Mouse (Mus musculus): ENCODE measurements at regions not wholly inside any gene's neighbourhood (a gene's known extent, or its start where the extent isn't known, plus 50 kb on each side); places are given as distances from the start of the nearest gene placed in this dataset.

DNA sequence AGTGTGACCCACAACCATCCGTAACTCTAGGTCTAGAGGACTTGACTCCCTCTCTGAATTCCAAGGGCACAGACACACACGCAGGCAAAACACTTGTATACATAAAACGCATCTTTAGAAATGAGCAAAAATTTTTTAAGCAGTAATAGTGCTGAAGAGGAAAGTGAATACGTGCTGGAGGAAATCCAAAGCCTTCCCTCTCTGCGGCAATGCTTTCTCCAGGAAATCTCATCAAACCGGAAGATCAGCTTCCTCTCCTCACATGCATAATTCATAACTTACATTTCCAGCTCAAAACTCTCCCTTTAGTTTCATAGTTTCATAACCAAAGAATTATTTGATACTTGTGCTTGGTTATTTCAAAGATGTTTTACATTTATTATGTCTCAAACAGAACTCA, 209.3 kb upstream of the Cited2 start:
- no peak for DNase-seq (ENCODE audit: low read depth, low spot score)

DNA sequence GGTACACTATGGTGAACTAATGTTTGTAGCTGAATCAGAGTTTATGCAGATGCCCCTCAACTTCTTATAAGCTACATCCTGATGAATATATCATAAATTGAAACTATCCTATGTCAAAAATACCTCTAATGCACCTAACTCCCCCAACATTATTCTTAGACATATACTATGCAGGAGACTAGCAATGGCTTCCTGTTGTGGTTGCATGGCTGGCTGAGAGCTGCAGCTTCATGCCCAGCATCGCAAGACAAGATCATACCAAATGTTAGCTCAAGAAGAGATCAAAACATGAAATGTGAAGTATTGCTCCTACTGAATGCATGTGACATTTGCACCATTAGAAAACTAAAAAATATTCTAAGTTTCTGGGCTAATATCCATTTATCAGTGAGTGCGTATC, 206.9 kb upstream of the Cited2 start:
- DNase-seq (ENCODE audit: low read depth, low spot score), result no peak

DNA sequence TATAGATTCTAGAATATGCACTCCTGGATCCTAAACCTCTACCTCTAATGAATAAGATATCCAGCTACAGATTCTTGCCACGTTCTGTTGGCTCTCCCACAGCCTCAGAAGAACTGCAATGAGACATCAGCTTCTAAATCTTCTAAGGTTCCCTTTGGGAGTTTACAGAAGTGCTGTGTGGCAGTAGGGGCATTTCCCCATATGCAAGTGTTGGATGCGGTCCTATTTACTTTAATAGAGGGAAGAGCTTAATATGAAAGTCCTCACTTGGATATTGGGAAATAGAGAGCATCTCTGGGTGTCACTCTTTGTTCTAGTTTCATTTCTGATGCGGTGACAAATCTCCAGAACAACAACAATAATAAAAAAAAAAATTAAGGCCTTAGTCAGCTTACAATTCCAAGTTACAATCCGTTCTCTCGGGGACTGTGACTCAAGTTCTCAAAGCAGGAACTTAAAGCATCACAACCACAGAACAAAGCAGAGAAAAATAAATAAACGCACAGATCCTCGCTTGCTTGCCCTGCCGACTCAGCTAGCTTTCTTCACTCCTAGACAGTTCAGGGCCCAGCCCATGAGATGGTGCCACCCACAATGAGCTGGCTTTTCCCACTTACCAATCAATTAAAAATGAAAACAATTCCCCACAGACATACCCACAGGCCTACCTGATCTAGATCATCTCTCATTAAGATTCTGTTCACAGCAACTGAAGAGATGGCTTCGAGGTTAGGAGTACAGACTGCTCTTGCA, 204.4 kb upstream of the Cited2 start:
- no peak for DNase-seq (ENCODE audit: low read depth, low spot score)

DNA sequence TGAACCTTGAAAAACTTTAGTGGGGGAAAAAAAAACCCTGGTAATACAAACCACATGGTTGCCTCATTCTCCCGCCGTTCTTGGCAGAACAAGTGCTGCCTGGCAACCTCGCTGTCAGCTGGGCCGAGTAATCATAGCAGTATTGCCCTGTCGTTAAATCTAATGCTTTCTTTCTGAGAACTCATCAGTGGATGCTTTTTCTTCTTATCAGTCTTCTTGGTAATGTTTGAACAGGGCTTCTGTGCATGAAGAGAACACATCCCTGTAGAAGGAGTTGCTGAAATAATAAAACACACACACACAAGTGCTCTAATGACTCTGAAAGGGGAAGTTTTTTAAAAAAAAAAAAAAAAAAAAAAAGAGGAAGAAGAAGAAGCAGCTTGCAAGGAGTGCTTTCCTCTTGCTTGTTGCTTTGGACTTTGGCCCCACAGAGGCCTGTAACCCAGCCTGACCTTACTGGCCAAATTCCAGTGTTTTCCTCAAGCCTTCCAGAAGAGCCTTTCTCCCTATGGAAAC, 200.9 kb upstream of the Cited2 start:
- peak; percentile 39 for DNase-seq (ENCODE audit: low read depth, low spot score)

DNA sequence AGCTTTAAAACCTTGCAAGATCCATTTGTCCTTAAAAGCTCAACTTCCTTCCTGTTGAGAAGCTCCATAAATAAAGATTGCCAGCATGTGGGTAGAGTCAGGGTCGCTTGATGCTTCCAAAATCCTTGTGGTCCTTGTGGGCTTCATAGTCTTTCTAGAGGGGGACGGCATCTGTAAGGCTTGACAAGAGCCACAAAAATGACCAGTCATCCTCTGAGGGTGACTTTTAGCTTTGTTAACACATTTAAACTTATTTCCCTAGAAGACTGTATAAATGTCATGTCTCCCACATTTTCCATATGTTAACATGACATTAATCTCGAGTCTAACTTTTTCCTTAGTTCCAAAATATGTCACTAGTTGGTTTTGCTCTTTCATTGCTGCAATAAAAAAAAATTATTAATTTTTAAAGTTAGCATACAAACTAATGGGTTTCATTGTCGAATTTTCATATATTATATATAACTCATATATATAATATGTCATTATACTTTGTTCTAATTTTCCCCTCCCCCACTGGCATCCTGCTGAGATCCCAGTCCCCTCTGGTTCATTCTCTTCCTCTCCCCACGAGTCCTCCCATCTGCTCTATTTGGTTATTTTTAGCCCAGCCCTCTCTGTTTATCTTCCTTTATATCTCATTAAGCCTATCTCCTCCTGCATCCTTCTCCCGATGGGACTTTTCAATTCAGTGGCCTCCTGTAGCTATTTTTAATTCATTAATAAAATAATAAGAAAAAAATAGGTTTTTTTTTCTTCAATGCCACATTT, 199.3 kb upstream of the Cited2 start:
- no peak for DNase-seq (ENCODE audit: low read depth, low spot score)

DNA sequence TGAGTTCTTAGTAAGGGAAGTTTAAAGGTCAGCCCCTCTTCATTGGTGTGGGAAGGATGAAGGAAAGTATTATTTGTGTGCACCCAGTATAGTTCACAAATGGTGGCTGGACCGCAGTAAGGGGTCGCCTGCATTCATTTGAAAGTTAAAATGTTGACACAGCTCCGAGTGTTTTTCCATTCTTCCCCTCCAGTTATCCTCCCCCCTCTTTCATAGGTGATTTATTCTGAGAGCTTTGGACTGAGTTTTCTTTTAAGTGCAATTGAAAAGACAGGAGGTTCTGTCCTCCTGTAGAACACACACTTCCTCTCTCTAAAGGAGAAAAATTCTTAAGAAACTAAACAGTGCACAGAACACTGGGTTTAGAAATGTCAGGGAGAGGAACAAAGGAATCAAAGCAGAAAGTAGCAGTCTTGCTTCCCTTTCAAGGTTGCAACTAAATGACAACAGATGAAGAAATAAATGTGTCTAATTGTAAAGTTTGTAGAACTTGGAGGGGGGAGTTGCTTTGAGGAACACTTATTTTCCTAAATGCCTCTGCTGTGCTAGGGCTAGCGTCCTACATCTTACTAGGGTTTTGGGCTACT, 195.8 kb upstream of the Cited2 start:
- DNase-seq (ENCODE audit: low read depth, low spot score), result no peak

DNA sequence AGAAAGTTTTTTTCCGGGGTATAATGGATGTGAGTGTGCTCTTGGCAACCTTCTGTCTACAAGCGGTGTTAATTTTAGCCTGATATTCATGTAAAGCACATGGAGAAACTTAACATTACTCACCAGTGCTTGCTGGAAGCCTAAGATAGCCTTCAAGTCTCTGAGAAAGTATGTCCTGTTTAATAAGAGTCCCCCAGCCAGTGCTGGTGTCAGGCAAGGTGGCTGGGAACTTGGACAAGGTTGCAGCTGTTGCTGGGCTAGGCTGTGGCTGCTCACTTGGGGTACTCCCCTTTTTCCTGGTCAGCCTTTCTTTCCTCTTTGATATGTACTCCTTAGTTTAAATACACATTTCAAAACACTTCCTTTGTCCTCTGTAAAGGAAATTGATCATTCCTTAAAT, 194.9 kb upstream of the Cited2 start:
- DNase-seq (ENCODE audit: low read depth, low spot score), result no peak

DNA sequence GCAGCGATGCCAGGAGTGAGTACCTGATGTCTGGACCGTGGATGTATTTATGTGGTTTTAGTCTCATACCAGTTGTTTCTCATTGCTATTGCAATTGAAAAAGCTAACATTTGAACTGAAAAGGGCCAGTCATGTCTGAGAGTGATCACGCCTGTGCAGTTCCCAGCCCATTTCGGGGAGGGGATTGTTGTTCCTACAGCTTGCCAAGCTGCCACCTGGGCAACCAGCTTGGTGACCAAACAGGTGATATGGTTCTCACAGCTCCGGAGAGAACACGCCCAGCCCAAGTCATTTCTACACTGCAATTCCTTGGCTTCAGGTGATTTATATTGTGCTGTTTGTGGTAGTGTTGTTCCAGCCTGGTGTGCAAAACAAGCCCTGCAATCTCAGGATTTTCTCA, 194.2 kb upstream of the Cited2 start:
- DNase-seq (ENCODE audit: low read depth, low spot score), result no peak

DNA sequence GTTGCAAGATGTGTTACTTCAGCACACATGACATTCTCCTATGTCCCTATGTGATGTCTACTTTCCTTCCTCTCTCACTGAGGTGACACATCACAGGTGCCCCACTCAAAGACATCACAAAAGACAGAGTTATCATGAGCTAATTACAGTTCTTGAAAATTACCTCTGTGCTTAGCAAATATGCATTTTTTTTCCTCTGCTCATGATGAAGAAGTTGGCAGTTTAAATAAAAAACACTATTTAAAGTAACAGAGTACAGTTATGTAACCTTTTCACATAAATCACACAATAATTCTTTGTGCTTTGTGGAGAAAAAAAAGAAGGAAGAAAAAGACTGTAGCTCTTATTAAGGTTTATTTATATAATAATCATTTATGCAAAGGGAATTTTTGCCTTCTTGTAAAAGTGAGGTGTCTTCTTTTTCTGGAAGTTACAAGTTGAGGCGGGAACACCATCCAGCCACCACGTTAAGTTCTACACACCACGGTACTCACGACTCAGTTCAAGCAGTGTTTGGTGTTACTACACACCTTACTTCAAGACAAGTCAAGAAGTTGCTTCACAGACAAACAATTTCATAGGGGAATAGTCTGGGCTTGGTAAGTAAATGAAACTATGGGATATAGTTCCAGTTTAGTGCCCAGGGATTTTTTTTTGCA, 193.0 kb upstream of the Cited2 start:
- no peak for DNase-seq (ENCODE audit: low read depth, low spot score)

DNA sequence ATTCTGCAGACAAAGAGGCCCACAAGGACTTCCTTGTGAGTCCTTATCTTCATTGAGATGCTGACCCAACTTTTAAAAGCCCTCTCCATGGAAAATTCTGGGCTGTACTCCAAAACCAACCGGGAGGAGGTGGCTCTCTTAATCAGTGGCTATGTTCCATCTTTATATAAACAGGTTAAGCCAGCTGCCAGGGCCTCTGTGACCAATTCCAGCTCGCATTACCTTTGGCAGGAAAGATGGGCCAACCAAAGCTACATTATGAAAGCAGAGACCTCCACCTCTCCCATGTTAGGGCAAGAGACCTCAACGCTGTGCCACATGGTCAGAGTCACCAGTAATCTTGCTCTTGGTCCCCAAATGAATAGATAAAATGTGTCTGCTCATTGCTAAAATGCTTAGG, 192.0 kb upstream of the Cited2 start:
- no peak for DNase-seq (ENCODE audit: low read depth, low spot score)

DNA sequence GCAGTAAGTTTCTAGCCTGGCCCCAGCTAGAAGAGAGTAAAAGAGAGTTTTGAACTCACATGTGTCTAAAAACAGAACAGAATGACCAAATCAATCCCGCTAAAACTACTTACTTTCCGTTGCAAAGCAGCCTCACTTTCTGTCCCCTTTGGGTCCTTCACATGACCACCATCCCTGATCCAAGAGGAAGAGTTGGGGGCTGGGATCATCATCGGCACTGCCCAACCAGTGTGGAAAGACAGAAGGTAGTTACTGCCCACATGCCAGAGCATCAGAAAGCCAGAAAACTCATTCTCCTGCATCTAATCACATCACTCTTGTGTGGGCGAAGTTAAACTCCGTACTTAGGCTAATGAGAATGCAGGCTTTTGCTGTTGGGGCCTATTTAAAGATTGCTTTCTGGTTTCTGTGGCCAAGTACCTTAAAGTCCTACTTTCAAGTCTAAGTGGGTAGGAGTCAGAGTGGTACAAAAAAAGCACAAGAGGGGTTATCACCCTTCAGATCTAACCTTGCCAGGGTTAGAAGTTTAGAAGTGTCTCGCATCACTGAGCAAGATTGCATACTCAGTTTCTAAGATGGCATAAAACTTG, 184.0 kb upstream of the Cited2 start:
- no peak for DNase-seq (ENCODE audit: low read depth, low spot score)

DNA sequence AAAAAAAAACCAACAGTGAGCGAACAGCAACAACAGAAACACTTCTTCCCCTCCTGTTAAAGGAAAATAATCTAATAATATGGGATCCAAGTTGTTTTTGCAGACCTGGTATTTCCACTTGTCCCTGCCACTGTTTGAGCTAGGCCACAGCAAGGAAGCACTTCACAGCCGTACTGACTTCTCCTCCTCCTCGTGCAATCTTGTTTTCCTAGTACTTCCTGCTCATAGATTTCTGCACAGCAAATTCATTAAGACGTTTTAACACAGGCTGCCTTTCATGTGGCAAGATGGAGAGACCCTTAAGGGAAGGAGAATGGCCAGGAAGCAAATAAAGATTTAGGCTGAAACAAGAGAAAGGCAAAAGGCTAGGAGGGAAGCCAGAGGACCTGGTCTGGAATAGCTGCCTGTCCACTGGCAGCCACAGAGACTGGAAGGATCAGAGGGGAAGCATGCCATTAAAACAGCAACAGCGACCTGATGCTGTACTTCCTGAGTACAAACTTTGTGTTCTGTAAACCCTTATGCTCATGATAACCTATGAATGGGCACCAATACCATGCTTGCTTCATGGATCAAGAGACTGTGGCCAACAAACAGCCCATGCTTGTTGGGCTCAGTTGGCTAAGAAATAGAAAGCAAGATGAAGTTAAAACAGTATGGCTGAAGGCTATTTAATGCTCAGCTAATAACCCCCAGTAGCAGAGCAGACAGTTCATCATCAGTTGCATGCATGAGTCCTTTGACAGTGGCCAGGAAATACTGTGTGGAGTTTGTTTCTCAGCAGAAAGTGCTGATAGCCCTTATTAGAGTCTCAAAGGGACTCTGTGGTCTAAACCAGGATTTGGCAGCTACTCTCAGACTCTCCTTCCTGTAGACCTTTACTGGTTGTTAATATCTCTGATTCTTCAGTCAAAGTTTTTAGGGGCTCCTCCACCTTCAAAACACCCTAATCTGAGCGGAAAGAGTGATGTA, 182.3 kb upstream of the Cited2 start:
- no peak for DNase-seq (ENCODE audit: low read depth, low spot score)

DNA sequence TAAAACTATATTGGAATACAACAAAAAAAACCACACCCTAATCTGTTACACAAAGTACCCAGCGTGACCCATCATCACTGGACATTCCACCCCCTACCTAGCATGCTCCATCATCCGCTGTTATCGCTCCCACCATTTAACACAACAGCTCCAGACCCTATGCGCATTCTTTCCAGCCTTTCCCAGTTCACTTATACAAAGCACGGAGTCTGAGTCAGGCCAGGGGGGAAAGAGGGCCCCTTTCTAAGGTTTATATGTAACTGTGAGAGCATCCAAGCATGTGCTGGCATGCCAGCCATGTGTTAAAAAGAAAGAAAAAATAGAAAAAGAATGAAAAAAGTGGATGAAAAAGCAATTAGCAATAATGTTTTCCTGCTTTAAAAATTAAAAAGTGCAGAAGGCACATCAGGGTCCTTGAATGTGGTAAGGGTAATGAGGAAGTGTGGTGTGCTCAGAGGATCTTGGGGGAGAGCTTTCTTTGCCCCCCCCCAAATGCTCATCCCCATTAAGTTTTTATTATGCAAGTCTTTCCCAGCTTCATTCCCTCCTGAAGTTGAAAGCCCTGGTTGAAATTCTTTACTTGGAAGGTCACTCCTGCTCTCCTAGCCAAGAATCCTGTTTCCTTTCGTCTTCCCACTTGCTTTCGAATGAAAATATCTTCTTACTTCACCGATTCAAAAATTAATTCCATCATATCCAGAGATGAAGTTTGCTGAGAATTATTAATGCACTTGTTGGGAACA, 180.7 kb upstream of the Cited2 start:
- DNase-seq (ENCODE audit: low read depth, low spot score), result no peak

DNA sequence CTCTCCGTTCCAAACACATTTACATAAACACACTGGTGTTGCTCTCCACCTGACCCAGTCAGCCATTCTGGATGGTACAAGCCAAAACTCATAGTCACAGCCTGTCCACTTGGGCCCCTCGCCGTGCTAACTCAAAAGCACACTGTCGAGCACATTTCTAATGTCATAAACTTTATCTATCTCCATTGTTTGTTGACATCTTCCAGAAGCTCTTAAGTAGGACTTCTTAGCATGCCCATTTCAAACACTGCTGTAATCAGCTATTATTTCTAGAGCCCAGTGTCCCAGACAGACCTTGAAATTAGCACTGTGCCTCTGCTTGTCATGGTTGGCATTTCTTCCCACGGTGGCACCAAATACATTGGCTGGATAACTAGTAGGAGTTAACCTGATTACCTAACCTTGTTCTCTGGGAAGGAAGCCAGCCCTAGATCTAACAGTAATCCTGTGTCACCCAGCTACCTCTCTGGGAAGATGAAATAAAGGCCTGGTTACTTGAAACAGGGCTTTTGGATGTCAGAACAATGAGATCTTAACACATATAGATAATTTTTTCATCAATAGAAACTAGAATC, 180.1 kb upstream of the Cited2 start:
- DNase-seq (ENCODE audit: low read depth, low spot score), result no peak

DNA sequence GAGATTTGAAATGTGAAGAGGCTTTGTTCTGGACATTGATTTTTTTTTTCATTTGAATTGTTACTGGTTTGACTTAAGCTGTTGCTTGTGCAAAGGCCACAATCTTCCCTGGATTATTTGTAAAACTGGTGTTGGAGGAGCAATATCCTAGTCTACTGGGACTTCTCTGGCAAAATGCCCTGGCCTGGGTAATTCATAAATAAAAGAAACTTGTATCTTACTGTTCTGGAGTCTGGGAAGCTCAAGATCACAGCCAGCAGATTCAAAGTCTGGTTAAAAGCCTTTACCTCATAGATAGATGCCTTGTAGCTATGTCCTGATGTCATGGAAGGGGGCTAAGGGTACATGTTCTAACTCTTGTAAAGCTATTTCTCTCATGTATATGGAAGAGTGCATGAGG, 177.7 kb upstream of the Cited2 start:
- no peak for DNase-seq (ENCODE audit: low read depth, low spot score)

DNA sequence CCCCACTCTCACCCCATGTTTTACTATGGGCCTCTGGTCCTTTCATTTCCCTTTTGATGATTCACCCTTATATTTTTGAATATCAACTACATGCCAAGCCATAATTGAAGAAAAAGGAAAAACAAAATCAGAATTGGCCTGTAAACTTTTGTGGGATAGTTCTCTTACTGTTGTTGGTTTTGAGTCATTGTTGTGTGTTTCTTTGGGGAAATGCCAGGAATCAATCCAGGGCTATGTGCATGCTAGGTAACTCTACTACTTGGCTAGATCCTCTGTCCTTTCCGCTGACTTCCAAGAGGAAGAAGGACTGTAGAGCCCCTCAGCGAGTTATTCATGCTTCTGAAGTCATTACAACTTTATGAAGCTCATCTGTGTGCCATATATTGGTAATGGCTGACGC, 175.0 kb upstream of the Cited2 start:
- no peak for DNase-seq (ENCODE audit: low read depth, low spot score)

DNA sequence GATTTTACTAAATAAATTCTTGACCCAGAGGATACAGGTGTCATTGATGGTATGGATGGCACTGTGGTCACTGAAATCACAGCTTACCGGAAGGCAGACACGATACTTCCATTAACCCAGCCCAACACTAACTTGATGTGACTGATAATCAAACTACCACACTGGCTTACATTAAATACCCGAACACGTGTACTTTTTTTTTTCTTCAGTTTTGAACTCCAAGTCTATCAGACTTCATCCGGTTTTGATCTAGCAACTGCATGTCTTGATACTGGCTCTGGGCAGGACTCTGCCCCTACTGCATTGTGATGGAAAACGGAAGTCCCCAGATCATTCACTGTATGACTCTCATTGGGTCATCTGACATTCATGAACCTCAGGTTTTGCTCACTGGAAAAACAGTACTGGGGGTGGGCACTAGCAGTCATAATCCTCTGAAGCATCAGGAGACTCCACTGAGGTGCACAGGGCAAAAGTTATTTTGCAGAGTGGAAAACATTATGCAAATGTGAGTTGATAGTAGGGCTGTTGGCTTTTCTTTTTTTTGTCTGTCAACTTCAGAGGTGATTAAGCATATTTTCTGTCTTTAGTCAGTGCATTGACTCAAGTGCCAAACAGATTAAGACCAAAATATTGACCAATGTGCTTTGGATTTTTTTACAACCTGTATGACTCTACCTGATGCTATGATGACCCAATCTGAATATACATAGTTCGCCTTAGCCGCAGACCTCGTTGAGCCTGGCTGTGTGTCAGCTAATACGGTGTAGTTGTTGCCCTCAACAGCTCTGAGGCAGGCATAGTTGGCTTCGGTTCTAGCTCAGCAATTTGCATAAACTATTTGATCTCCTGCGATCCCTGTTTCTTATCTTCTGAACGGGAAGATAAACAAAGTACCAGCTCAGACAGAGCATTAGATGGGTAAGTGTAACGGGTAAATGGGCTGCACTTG, 174.1 kb upstream of the Cited2 start:
- DNase-seq (ENCODE audit: low read depth, low spot score), result no peak

Data from mesoderm, embryonic 11.5 days (tissue).